Mouse (Mus musculus): ENCODE measurements around the gene Arpp21.
"Not testable (repeated sequence)": the region's sequence is repeated elsewhere in the genome, so short reads cannot be mapped to it uniquely, and the experiment has no call there.

Gene Arpp21

DNA sequence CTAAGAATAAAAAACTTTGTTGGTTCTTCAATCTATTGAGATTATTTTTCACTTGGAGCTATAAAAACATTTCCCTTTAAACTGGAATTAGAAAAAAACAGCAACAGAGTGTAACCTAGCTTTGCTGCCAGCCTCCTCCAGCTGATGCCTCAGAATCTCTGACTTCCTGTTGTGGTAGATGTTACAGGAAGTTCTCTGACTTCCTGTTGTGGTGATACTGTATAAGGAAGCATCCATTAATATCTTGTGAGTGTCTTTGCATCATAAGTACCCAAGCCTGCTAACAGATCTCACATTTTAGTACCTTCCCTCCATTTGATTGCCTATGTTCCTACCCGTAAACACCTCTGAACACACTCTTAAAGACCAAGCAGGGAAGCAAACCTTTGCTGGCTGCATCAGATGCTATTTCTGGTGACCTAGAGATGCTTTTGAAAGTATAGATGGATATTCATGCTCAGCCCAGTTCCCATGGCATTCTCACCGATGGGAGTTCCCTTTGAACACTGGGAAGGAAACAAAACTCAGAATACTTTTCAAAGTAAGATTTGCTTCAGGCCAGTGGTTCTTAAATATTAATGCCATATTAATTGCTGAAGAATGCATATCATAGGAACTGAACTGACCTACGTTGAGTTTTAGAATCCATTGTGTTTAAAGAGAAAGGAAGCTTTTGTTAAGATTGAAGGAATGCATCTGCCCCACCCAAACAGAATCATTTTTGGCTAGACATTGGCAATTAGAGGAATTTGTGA, 134.7 kb downstream of the Arpp21 start:
- DNase-seq, result no peak

DNA sequence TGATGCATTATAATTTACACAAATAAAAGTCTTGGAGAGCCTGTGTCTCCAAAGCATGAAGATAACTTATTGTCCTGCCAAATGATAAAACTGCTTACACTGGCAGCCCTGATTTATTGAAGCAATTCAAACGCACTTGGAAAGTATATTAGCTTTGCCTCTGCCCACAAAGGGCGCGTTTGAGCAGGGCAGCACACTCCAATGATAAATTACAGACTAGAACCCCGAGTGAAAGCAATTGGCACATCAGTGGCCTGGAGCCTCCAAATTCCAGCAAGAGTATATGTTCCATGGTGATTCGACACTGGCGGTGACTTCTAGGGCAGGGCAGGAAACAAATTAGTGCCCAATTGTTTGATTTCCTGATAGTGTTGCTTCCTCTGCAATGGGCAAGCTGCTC, 137.5 kb downstream of the Arpp21 start:
- DNase-seq, result no peak

DNA sequence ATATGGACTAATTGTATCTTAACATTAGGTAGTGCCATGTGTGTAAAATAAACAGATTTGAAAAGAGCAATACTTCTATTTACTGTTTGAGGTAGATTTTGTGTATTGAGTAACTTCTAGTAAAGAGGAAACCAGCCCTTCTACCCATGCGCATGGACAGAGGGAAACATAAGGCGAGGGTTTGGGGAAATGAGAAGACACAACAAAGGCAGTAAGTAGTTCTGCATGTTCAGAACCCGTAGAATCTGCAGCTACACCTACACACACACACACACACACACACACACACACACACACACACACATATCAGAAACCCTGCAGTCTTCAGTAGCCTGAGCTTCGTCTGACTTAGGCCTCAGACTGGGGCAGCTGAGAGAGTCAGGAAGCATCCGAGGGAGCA, 140.0 kb downstream of the Arpp21 start:
- no peak for DNase-seq

DNA sequence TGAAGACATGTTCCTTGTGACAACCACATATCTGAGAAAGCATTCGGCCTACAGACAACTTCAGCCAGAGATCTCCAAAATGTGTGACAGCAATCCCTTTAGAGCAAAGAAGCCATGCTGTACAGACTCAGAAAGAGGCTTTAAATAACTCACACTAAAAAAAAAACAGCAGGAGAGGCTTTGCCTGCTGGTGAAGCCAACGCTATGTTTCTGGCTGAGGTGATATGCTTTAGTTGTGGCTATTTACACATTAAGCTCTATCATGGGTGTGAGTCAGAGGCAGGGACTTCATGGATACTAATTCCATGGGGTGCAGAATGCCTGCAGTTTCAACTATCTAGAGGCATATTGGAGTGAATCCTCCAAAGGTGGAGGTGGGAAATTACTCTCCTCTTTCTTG, 140.5 kb downstream of the Arpp21 start:
- DNase-seq, result no peak

DNA sequence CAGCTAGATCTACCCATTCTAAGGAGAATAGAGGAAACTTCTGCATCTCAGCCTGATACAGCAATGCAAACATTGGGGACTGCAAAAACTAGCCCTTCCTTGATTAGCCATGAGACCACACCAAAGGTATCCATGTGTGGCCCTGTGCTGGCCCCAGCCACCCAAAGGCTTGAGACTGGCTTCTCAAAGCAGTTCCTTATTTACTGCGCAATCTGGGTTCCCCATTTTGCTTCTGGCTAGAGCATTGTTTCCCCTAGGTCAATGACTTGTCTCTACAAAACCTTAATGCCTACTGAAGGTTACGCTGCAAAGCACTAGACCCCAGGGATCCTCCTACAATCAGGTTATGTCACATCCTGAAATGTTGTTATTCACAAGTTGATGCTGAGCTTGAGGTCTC, 156.8 kb downstream of the Arpp21 start:
- DNase-seq, result no peak

DNA sequence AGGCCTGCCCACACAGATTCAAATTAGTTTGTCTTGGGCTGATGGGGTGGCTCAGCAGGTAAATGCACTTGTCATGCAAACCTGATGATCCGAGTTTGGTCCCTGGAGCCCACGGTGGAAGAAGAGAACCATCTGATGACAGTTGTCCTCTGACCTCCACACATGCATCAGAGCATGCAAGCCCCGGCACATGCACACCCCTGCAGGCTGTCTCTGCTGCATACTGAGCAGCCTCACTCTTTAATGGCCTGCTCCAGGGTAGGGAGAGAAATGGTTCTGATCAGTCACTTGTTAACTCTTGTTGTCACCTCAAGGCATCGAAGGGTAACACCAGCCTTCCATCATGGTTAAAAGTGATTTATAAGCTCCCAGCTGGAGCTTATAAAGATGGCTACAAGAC, 157.3 kb downstream of the Arpp21 start:
- no peak for DNase-seq

DNA sequence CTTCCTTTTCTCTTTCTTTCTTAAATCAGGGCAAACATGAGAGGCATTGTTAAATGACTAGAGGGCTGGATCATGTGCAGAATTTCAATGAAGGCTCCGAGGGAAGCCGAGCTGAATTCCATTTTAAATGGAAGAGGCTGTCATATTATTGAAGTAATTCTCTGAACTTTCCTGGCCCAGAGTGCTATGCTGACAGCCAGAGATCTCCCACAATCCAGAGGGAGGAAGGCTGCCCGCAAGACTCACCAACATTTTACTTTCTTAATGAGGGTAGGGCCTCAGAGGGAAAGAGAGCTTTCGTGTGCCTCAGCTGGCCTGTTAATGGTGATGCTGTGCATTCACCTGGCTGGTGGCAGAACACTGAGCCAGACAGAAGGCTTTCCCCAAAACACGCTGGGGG, 160.5 kb downstream of the Arpp21 start:
- DNase-seq, result no peak

DNA sequence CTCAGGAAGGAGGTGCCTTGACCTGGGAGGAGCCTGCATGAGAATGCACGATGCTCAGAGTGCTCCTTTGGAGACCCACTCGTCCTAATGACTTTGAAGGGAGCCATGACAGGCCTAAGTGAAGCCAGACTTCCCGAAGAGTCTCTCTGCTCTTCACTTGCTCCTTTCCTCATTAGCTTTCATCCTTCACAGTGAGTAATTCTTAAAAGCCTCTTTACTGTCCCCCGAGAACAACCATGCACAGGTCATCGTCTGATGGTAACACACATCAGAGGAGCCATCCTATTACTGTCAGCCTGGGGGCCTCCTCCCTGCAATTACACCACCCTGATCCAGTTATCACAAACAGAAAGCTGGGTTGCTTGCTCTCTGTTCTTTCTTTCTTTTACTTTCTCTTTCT, 160.9 kb downstream of the Arpp21 start:
- no peak for DNase-seq

DNA sequence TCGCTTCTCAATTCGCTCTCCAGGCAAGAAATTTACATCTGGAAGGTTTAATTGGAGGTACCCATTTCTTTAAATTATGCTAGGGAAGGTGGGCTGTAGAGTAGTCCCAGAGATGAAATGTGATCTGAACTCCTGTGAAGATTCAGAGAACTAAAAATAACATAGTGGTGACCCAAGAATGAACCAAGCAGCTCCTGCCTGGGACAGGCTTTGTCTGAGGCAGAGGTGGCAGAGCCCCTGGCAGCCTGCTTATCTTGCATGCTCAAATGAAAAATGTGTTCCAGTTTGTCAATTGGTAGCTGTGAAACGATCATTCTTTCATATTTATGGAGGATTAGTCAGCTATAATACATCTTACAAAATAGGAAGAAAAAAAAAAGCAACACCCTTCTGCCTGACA, 164.4 kb downstream of the Arpp21 start:
- no peak for DNase-seq

DNA sequence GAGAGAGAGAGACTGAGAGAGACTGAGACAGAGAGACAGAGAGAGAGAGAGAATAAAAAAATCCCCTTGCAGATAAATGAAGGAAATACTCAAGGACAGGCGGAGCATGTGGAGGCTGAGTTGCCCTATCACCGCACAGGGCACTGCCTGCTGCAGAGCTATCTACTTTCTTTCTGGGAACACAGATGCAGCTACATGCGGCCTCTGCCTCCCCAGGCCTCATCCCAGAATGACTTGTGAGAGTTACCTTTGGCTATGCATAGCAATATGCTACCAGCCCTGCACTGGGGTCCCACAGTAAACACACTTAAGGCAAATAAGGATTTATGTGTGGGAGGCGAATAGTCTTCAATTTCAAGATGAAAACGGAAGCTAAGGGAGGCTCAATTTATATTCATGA, 164.8 kb downstream of the Arpp21 start:
- no peak for DNase-seq

DNA sequence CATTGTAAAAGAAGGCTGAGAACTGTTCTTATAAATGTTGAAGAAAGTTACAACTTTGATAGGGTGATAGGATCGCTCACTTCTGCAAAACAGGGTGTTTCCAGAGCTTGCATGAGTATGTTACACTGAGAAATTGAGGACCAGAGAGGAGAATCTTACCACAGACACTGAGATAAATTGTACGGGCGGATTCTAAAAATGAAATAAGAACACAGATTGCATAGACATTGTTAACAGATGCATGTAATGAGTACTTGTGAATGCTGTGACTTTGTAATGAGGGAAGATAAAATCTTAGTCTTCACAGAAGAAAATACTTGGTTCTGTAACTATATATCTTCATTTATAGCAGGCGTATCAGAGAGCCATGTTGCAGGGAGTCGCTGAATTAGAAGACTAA, 167.5 kb downstream of the Arpp21 start:
- no peak for DNase-seq

DNA sequence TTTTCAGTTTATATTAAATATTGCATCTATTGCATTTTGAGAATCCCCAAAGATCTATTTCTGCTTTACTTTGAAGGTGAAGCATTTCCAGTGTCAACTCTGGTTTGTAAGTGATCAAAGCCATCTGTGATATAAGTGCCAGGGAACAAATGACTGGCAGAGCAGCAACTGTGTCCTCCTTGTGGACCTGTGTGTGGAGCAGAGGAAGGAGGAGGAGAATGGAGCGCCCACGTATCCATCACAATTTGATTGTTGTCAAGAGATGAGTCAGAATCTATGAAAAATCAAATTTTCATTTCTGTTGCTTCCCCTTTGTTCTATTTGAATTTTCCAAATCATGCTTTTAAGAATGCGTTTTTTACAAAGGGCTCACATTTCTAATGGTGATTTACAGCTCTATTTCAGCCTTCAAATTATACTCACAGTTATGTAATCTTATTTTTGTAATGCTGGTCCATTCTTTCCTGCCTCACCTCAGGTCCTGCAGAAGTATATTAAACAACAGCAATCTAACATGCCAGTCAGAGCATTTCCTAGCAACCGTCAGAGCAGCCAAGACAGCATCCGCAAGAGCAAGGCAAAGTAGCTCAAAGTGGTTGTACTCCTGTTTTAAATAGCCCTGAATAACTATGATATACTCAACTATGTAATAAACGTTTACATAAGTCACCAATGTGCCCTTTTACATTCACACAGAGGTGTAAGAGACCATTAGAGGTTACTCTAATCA, 174.9 kb downstream of the Arpp21 start:
- no peak for DNase-seq

DNA sequence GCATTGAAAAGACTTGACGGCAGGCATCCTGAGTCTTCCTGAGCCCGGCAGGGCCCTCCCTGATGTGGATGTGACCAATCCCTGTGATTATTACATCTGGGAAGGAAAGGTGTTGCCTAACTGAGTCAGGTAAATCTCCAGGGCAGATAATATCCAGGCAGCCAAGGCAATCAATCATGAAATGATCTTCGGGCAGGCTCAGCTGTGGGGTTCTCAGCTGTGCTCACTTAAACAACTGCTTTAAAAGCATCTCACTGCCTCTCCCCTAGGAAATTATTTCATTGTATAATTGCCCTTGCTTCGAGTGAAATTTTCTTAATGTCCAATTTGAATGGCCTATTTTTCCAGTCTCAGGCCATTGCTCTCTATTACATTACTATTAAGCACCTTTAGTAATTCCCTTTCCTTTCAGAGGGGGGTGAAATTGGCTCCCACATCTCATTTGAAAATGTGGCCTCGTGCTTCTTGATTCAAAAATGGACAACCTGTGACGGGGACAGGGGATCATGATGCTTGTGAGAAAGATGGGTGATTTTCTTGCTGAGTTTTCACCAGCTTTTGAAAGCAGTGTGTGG, 180.8 kb downstream of the Arpp21 start:
- no peak for DNase-seq

DNA sequence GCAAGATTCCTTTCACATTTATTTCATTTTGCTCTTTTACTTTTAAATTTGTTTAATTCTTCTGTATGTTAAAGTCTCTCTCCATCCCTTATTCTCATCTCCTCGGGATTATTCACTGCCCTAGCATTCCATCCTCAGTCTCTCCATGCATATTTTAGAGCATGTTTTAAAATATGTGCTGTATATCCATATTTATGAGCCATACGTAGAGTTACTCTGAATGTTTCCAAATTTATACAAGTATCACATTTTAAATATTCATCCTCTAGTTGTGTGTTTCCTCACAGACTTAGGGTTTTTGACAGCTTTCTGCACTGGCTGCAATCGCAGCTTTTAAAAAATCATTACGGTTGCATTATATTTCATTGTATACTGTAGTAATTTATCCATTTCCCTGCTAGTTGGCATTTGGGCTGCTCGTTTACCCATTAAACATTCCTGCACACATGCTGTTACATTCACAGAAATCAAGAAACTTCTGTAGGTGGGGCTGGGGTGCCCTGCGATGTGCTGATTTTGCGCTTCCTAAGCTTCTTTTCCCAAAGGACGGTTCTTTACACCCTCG, 187.8 kb downstream of the Arpp21 start:
- no peak for DNase-seq

DNA sequence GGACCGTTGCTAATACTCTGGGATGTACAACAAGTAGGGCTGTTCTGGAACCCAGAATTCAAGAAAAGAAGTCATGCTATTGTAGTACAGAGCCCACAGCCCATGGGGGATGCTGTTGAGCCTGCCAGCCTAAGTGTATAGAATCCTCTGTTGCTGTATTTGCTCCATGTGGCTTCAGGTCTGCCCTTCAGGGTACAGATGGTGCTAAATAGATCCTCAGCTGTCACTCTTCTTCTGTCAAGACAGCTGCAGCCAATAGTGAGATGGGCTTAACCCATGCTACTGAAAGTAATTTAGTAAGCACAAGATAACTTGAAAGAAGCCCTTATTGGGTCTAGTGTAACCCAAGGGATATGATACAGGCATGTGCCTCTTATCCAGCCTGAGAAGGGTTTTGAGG, 195.2 kb downstream of the Arpp21 start:
- no peak for DNase-seq

DNA sequence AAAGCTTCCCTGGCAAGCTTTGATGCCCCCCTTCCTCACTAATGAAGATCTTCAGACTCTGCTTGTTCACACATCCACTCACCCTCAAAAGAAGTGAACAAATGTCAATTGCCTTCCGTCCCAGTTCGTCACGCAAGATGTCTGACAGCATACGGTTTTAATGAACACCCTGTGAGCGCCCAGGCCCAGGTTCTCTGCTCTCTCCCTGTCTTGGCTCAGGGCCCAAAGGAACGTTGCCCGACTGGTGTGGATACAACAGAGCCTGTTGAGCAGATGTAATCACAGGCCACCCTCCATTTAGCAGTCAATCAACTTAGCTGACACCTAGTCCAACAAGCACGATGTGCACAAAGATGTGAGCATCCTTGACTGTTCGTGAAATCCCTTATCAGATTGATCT, 198.0 kb downstream of the Arpp21 start:
- no peak for DNase-seq

DNA sequence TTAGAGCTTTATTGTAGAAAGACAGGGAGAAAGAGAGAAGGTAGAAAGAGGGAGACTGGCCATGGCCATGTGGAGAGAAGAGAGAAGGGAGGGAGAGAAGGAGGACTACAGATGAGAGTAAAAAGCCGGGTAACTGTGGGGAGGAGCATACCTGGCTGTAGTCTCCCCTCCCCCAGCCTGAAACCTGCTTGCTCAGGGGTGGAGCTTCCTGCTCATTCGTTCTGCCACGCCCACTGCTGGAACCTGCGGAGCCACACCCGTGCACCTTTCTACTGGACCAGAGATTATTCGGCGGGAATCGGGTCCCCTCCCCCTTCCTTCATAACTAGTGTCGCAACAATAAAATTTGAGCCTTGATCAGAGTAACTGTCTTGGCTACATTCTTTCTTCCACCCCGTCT, 201.9 kb downstream of the Arpp21 start:
- DNase-seq, result not testable (repeated sequence)

DNA sequence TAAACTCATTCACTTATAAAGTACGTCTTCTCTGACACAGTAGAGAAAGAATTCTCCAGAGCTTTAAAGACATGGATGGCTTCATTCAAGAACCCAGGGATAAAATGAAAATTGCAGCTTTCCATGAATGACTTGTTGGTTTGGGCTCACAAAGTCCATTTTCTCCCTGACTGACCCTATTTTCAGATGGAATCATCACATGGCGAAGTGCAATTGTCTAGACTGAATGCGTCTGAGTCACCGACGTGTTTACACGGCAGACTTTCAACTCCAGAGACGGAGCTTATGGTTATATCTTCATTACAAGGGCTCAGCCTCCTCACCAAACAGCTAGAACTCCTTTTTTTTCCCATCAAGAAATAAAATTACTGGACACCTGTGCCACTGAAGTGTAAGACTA, 203.6 kb downstream of the Arpp21 start:
- DNase-seq, result no peak

DNA sequence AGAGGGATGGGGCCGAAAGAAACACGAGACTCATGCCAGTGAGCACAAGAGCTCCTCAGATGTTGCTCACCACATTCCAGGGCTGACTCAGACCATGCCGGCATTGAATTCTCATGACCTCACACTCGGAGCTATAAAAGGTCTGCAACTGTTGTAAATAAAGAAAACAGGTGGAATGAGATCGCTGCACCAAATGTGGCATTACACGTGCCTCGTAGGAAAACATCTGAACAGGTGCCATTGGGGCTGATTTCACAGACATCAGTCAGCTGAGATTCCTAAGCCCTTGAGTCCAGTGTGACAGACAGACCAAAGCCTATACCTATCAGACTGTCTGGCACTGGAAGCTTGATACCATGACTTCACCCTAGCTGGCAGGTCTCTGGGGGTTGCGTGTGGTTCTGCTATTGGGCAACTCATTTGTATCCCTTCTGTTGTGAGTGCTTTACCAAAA, 212.1 kb downstream of the Arpp21 start:
- DNase-seq, result no peak

DNA sequence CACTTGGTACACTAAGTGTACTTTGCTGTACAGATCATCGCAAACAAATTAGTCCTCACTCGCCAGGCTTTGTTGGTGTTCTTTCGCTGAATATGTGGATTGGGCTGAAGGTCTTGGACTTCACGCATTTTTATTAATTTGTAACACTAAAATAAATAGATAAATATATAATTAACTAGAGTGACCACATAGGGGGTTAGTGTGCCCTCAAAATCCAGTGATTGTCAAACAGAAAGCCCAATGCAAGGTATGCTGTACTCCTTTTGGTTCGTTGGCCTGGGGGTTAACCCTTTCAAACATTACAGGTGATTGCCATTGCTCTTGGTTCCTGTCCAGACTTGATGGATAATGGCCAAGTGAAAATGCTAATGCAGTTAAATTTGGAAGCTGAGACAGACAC, 212.6 kb downstream of the Arpp21 start:
- no peak for DNase-seq
